Mouse (Mus musculus) frontal cortex, postnatal 25 days (tissue): Measurements from ENCODE around the gene Pcolce2.
"Not testable (repeated sequence)": the region's sequence is repeated elsewhere in the genome, so short reads cannot be mapped to it uniquely, and the experiment has no call there.

ENCODE experiments used
- DNase-seq, 2 experiments: peaks; one replicate each; pipeline ENCODE4 v3.0.0; 2022; ENCODE audit warnings: low spot score in 2 of 2

The Pcolce2 gene

GRCm38 (mm10) chr9:95637271-95638181, at the start of gene Pcolce2:
Gene Pcolce2 (plus strand): TSS chr9:95637601.
- DNase-seq: no peak

GRCm38 (mm10) chr9:95588070-95588469, 49.3 kb upstream of the Pcolce2 start:
- DNase-seq: no peak

GRCm38 (mm10) chr9:95594291-95594690, 43.1 kb upstream of the Pcolce2 start:
- DNase-seq: no peak

- no peak for DNase-seq
Measured at GRCm38 (mm10) chr9:95597466-95598178, 39.8 kb upstream of the Pcolce2 start.

GRCm38 (mm10) chr9:95598179-95598721, 39.2 kb upstream of the Pcolce2 start:
- no peak for DNase-seq

GRCm38 (mm10) chr9:95599399-95599798, 38.0 kb upstream of the Pcolce2 start:
- DNase-seq: no peak

- DNase-seq: no peak
Measured at GRCm38 (mm10) chr9:95602849-95603248, 34.6 kb upstream of the Pcolce2 start.

- no peak for DNase-seq
Measured at GRCm38 (mm10) chr9:95603316-95603715, 34.1 kb upstream of the Pcolce2 start.

- DNase-seq: no peak
Measured at GRCm38 (mm10) chr9:95607196-95607595, 30.2 kb upstream of the Pcolce2 start.

- no peak for DNase-seq
Measured at GRCm38 (mm10) chr9:95612246-95612768, 25.1 kb upstream of the Pcolce2 start.

- DNase-seq: no peak
Measured at GRCm38 (mm10) chr9:95613426-95614127, 23.8 kb upstream of the Pcolce2 start.

- no peak for DNase-seq
Measured at GRCm38 (mm10) chr9:95614861-95615615, 22.4 kb upstream of the Pcolce2 start.

GRCm38 (mm10) chr9:95615961-95616360, 21.4 kb upstream of the Pcolce2 start:
- DNase-seq: no peak

- DNase-seq: no peak
Measured at GRCm38 (mm10) chr9:95618572-95618971, 18.8 kb upstream of the Pcolce2 start.

GRCm38 (mm10) chr9:95624072-95624471, 13.3 kb upstream of the Pcolce2 start:
- DNase-seq: no peak

- no peak for DNase-seq
Measured at GRCm38 (mm10) chr9:95628439-95628948, 8.9 kb upstream of the Pcolce2 start.

- not testable (repeated sequence) for DNase-seq
Measured at GRCm38 (mm10) chr9:95629561-95629960, 7.8 kb upstream of the Pcolce2 start.

- DNase-seq: no peak
Measured at GRCm38 (mm10) chr9:95636395-95636794, 1.0 kb upstream of the Pcolce2 start.

GRCm38 (mm10) chr9:95639919-95640318, 2.5 kb downstream of the Pcolce2 start:
- DNase-seq: no peak

GRCm38 (mm10) chr9:95645926-95646325, 8.5 kb downstream of the Pcolce2 start:
- no peak for DNase-seq

- no peak for DNase-seq
Measured at GRCm38 (mm10) chr9:95653363-95653762, 16.0 kb downstream of the Pcolce2 start.
